Comparison of ENCODE assay signal across 19 mouse cellular contexts in the genomic region with DNA sequence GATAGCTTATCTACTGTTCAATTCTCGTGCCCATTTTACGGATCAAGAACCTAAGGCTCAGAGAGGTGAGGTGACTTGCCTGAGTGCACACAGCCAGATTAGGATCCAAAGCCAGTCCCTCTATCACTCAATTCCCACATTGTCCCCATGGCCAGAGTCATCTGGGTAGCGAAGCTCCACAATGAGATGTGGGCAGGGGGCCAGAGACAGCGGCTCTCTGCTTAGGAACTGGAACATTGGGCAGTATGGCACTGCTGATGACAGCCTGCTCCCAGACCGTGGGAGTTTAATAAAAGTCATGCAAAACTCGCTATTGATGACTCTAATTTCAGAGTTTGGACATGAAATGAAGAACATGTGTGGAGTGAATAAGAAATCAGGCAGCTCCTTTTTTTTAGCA.
DNase-seq lines count a peak whose midpoint lies in the region; TF ChIP-seq lines count a peak whose summit lies in the region.
"Had no signal": no experiment of that assay in that cellular context is flagged by ENCODE, and none has a peak within 500 bp of the region (broad histone marks: within the 10 kb centered on the region; RNA-seq: fewer than 3 reads in every experiment).

No protein-coding gene starts in this region.

- no peak for TF ChIP-seq CTCF in brain, embryonic 14.5 days (IDR thresholded peaks at IDR 0.05; ENCODE audit: borderline replicate concordance, extremely low read depth, insufficient read depth, insufficient read length)

- intact Hi-C loops in left cerebral cortex, postnatal 4 days (cut with DNase I), result no loop called here

- no peak for TF ChIP-seq POLR2A in brain, embryonic 14.5 days (IDR thresholded peaks at IDR 0.05; ENCODE audit: borderline replicate concordance, extremely low read depth, insufficient read depth, insufficient read length, poor library complexity, severe bottlenecking)

- peak; percentile 40 to 66 for DNase-seq in cerebellum, postnatal 14 days
- DNase-seq in cerebellum, adult 9-11 months, result no peak
- peak; percentile 31 for DNase-seq in layer of hippocampus, adult 11-12 months (ENCODE audit: low spot score)
- DNase-seq in layer of hippocampus, adult 9-10 months (ENCODE audit: low spot score), result no peak
- peak; percentile 65 for DNase-seq in left cerebral cortex, postnatal 4 days
- no peak for DNase-seq in left cerebral cortex, adult 11 months (ENCODE audit: low spot score)
- peak; percentile 11 for DNase-seq in brain, embryonic 14.5 days (ENCODE audit: low read depth)
- no peak for DNase-seq in lung, postnatal 14 days
- DNase-seq: adrenal gland, postnatal 10 days; adrenal gland, postnatal 36 days; B cell, adult 2 months; cerebellum, adult 11 months; cerebellum, adult 2 months; cerebellum, postnatal 36 days; embryo, embryonic 11 days; forebrain, postnatal 0 days; gastrocnemius, adult 2 months; gastrocnemius, postnatal 14 days; heart, adult 11 months had no signal

Comparison
In these comparisons a context has a peak if more than half of its experiments do, and no peak if none do; other contexts are left out.
1. DNase-seq: peak in cerebellum, postnatal 14 days (2 of 2), layer of hippocampus, adult 11-12 months (single experiment), left cerebral cortex, postnatal 4 days (single experiment) and brain, embryonic 14.5 days (single experiment); none in cerebellum, adult 9-11 months (single experiment), layer of hippocampus, adult 9-10 months (single experiment), left cerebral cortex, adult 11 months (single experiment) and lung, postnatal 14 days (single experiment).